Mouse (Mus musculus): ENCODE results near the gene Trappc5. TPM values are rescaled to one million over a fixed set of nuclear protein-coding genes. Genes with fewer than 3 reads are reported as not detected.

Gene Trappc5
- total RNA-seq, 2 experiments from 2014 or later = 27.4 to 28.4 TPM

- Histone ChIP-seq H3K4me3 (no peak overlapping the region), H3K27ac (no peak overlapping the region)
- peak; percentile 87 for TF ChIP-seq CTCF (conservative IDR thresholded peaks at IDR 0.05)
- peak; percentile 39 to 55 for DNase-seq (ENCODE audit: low spot score in 2 of 2)
These were observed 42.5 kb downstream of the Trappc5 start for GRCm38 (mm10) chr8:3718559-3718958.

GRCm38 (mm10) chr8:3720551-3720950 lies 44.5 kb downstream of the Trappc5 start, which contains the start of gene Clec4g:
Gene Clec4g (minus strand): TSS chr8:3720651.
- DNase-seq (ENCODE audit: low spot score in 2 of 2) = no peak
- Histone ChIP-seq H3K4me3 (no peak within 1 kb of the TSS), H3K27ac (no peak within 1 kb of the TSS)
- TF ChIP-seq CTCF (conservative IDR thresholded peaks at IDR 0.05) = no peak

- DNase-seq (ENCODE audit: low spot score in 2 of 2) = no peak
- H3K4me3 ChIP-seq = no peak overlapping the region
- no peak overlapping the region for H3K27ac ChIP-seq
- no peak for TF ChIP-seq CTCF (conservative IDR thresholded peaks at IDR 0.05)
These were observed 44.9 kb downstream of the Trappc5 start for GRCm38 (mm10) chr8:3721041-3721440.

Other genes with a start within 250 kb of the Trappc5 start
- gene Pex11g, start 208.6 kb upstream of the Trappc5 start, total RNA-seq (2021) = under 1 TPM; 0.32 to 0.95 TPM
- under 1 TPM; 0.23 to 0.54 TPM for gene Tex45, start 205.4 kb upstream of the Trappc5 start, total RNA-seq (2021)
- gene Zfp358, start 183.2 kb upstream of the Trappc5 start, total RNA-seq (2021) = 10 to 100 TPM; 27.9 to 29.9 TPM
- gene Mcoln1, start 175.8 kb upstream of the Trappc5 start, total RNA-seq (2021) = 10 to 100 TPM; 82.4 to 85.4 TPM
- 10 to 100 TPM; 79.4 to 82.1 TPM for gene Pnpla6, start 160.9 kb upstream of the Trappc5 start, total RNA-seq (2021)
- not detected for gene C330021F23Rik, start 108.3 kb upstream of the Trappc5 start, total RNA-seq (2021)
- gene Camsap3, start 89.0 kb upstream of the Trappc5 start, total RNA-seq (2021) = 10 to 100 TPM; 36.5 to 39.3 TPM
- gene Xab2, start 55.0 kb upstream of the Trappc5 start, total RNA-seq (2021) = 10 to 100 TPM; 39.6 to 41.4 TPM
- gene Pet100, start 54.8 kb upstream of the Trappc5 start, total RNA-seq (2021) = 10 to 100 TPM; 87.0 to 87.3 TPM
- gene Pcp2, start 50.8 kb upstream of the Trappc5 start, total RNA-seq (2021) = 1 to 10 TPM in 1 of 2 experiments, under 1 TPM in 1; 0.88 to 3.6 TPM
- 10 to 100 TPM; 43.3 to 55.7 TPM for gene Stxbp2, start 45.3 kb upstream of the Trappc5 start, total RNA-seq (2021)
- 1 to 10 TPM in 1 of 2 experiments, under 1 TPM in 1; 0.67 to 1.1 TPM for gene Retn, start 20.5 kb upstream of the Trappc5 start, total RNA-seq (2021)
- gene Mcemp1, start 10.5 kb upstream of the Trappc5 start, total RNA-seq (2021) = not detected
- 10 to 100 TPM; 14.7 to 17.9 TPM for gene Fcor, start 3.9 kb upstream of the Trappc5 start, total RNA-seq (2021)
- not detected for gene Fcer2a, start 17.9 kb downstream of the Trappc5 start, total RNA-seq (2021)
- not detected for gene Clec4g, start 44.4 kb downstream of the Trappc5 start, total RNA-seq (2021)
- gene Cd209a, start 72.7 kb downstream of the Trappc5 start, total RNA-seq (2021) = under 1 TPM in 1 of 2 experiments, not detected in 1; 0.41 TPM
- not detected for gene Cd209e, start 178.0 kb downstream of the Trappc5 start, total RNA-seq (2021)
- gene Cd209d, start 202.3 kb downstream of the Trappc5 start, total RNA-seq (2021) = not detected

Data from layer of hippocampus, adult 2 months (tissue).